Mouse (Mus musculus) cerebellum, adult 11-12 months (tissue): Measurements from ENCODE around the gene Btbd18.

Source experiments
- DNase-seq: peaks from one replicate; pipeline ENCODE4 v3.0.0; 2022

The Btbd18 gene

DNA sequence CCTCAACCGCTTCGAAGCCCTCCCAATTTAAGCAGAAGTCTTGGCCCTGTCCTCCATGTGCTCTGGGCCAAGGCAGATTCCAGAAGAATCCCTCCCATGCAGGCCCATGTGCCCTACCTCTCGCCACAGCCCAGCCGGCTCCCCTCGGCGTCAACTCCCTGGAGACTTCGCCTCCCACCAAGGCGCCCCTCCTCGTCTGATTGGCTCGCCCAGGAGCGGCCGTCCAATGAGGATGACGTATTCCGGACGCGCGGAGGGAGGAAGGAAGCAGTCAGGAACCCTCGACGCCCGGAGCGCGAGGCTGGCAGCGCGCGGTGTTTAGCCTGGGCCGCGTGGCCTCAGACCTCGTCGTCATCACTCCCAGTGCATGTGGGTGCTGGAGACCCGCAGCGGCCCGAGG, at the start of gene Btbd18:
Gene Btbd18, plus strand, starts transcription at position 274 of the 400 bp plus-strand sequence.
- no peak for DNase-seq

DNA sequence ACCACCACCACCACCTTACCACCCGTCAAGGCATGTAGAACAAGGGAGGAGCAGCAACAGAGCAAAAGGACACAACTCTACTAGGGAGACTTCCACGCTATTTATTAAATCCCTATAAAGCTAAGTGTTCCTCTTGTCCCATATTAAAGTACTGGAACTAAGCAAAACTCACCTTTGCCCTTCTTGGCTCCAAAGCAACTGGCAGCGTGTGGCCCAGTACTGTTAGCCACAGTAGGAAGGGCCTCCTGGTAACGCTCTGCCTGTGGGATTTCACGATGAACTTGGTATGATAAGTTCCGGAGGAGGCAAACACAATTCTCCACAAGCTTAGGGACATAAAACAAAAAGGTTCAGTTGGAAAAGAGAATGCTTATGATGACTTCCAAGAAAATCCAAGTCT, 46.1 kb upstream of the Btbd18 start:
- no peak for DNase-seq

- no peak for DNase-seq
These were observed 41.0 kb upstream of the Btbd18 start for GRCm38 (mm10) chr2:84617637-84618515.

- no peak for DNase-seq
These were observed 40.0 kb upstream of the Btbd18 start for GRCm38 (mm10) chr2:84618914-84619313.

DNA sequence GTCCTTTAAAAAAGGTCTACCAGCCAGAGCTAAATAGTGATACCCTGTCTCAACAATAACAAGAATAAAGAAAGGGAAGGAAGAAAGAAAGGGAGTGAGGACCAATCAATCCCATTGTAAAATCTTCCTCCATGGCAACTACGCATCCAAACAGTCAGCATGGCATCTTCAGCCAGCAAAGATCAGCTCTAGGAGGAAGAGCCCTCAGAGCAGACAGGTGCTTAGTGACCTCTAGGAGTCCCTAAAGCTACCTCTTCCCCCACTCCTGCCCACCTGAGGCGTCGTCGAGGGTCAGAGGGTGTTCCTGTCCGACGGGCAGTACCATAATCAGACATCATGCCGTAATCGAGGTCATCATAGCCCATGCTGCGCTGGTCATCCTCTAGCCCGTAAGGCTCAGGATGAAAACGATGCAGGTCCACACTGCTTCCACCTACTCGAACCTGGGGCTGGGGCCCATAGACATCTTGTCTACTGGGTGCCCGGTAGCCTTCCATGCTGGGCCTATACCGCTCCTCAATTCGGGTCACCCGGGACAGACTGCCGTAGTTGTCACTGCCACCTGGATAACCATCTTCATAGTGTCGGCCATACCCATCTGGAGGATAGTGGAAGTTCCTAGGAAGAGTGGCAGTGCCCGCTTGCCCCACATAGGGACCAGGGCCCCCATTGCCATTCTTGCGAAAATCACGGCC, 39.1 kb upstream of the Btbd18 start:
- DNase-seq: no peak

- DNase-seq: no peak
These were observed 36.2 kb upstream of the Btbd18 start for GRCm38 (mm10) chr2:84622668-84623067.

DNA sequence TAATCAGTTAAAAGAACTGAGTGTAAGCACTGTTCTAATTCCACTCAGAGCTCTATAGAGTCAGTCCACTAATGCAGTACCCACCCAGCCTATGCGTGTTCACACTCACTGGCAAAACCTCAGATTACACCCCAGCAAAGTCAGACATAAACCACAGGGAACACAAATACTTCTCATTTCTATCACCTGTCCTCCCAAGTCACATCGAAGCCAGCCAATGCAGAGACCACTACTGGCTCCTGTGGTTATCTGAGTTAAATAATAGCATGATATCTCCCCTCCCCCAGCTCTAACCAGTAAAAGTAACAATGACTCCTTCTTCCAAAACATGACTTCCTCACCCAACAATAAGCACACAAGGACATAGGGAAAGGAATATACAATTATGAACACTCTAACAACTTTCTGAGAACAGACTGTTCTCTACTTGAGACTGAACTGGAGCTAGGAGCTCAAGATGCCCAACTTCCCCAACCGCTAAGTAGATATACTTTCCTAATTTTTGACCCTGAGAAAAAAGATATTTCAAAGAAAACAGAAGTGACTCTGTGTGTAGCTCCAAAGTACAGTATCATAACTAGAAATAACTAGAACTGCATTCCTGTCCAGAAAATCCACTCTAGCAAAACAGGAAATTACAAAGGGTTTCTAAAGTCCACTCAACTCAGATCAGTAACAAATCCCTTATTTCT, 35.3 kb upstream of the Btbd18 start:
- no peak for DNase-seq

- no peak for DNase-seq
These were observed 34.7 kb upstream of the Btbd18 start for GRCm38 (mm10) chr2:84624201-84624600.

- no peak for DNase-seq
These were observed 32.4 kb upstream of the Btbd18 start for GRCm38 (mm10) chr2:84626366-84626975.

DNA sequence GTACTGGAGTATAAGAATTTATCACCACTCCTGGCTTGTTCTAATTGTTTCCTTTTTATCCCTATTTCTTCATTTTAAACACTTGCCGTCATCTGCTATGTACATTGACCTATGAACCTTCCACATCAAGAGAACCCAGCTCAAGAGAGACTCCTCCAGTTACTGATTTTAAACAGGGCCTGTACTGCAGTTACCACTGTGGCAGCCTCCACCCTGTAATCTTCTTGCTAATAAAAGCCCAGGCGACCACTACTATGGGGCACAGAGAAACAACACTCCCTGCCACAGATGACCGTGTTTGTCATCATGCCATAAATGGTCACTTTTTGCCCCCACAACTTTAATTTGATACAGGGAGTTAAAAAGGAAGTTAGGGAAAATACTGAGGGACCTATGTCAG, 31.8 kb upstream of the Btbd18 start:
- DNase-seq: no peak

GRCm38 (mm10) chr2:84632001-84632400, 26.9 kb upstream of the Btbd18 start:
- no peak for DNase-seq

DNA sequence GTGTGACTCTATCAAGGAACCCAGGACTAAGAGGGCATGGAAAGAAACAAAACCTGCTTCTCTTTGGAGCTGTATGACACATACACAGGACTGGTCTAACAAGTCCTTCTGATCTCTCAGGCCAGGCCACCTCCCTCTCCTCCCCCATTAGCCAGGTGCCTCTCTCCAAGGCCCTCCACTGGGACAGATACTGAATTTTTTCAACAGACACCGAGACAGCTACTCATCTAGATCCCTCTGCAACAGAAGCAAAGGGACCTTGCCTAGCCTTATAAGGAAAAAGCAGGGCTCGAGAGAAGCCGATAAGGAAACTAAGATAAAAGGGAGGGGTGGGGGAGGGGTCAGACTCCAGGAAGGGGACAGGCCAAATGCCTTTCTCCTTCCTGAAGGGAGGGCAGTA, 25.9 kb upstream of the Btbd18 start:
- no peak for DNase-seq

DNA sequence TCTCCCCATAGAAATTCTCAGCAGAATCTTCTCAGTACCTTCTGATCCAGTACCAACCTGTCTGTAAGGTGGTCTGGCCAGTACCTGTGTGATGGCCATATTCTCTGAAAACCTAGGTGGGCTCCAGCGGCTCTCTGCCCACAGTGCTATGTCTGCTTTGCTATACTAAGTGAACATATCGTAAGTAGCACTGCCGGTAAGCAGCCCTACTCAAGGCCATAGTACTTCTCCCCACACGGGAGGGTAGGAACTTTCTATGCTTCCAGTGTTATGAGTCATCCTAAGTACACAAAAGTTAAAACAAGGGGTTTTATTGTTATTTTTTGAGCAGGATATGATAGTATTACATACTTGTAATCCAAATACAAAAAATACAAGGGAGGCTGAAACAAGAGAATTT, 24.9 kb upstream of the Btbd18 start:
- DNase-seq: no peak

GRCm38 (mm10) chr2:84634934-84635482, 23.9 kb upstream of the Btbd18 start:
- DNase-seq: no peak

DNA sequence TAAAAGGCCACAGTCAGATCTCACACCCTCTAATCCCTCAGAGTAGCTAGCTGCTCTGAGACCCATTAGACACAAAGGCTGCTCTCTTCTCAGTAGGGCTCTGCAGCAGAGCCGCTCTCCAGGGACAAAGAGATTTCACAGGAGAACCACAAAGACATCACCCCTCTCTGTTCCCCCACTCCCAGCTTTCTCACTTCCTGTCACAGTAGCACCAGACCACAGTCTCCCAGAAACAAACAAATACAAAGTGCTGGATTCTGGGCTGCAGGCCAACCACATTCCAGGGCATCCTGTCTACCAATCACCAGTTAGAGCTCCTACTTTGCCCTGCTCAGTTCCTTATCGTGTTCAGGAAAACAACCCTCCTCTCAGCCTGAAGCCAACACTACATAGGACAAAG, 23.3 kb upstream of the Btbd18 start:
- DNase-seq: peak; percentile 54

DNA sequence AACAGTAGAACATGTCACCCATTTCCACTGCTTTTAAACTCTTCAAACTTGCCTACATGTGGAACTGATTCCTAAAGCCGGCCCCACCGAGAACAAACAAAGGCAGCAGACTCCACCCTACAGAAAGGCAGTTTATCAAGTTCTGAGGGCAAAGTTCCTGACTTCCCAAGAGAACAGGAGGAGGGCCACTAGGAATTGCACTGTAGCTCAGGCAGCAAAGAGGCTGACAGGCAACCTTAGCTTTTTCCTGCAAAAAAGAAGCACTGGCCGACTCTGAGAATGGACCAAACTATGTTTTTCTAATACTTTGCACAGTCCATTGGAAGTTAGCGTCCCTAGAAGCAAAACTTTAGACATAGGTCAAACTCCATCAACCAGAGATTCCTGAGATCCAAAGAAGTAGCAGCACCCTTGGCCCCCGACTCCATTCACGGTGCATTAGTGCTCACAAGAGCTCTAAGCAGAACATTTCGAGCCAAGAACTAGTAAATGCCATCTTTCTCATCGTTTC, 22.6 kb upstream of the Btbd18 start:
- no peak for DNase-seq

- DNase-seq: no peak
These were observed 21.3 kb upstream of the Btbd18 start for GRCm38 (mm10) chr2:84637452-84638165.

GRCm38 (mm10) chr2:84638428-84639220, 20.3 kb upstream of the Btbd18 start:
- no peak for DNase-seq

GRCm38 (mm10) chr2:84640833-84641232, 18.0 kb upstream of the Btbd18 start:
- DNase-seq: no peak

GRCm38 (mm10) chr2:84646138-84646537, 12.7 kb upstream of the Btbd18 start:
- no peak for DNase-seq

GRCm38 (mm10) chr2:84647051-84647568, 11.8 kb upstream of the Btbd18 start:
- no peak for DNase-seq
